Mouse (Mus musculus) olfactory bulb, adult 2 months (tissue): ENCODE results near the gene Ppp1r13l. TPM values are rescaled to one million over a fixed set of nuclear protein-coding genes. Genes with fewer than 3 reads are reported as not detected.

Experiments used
- H3K27ac ChIP-seq: fragments of 200-500 bp; 2 replicates; pipeline ENCODE4 v1.5.1; 2012; ENCODE audit warnings: low read depth, low read length; ENCODE audit not compliant: insufficient read depth
- H3K4me1 ChIP-seq: fragments of 200-500 bp; 2 replicates; pipeline ENCODE4 v1.6.1; 2012; ENCODE audit warnings: low read length; ENCODE audit not compliant: control insufficient read depth, insufficient read depth
- H3K4me3 ChIP-seq: fragments of 200-500 bp; 2 replicates; pipeline ENCODE4 v1.5.1; 2012; ENCODE audit warnings: mild to moderate bottlenecking, low read depth, low read length, moderate library complexity; ENCODE audit not compliant: insufficient read depth
- CTCF ChIP-seq: fragments of 200-500 bp; IDR thresholded peaks from 2 replicates; pipeline ENCODE4 v1.5.1; 2012; ENCODE audit warnings: low read depth, mild to moderate bottlenecking, low read length, moderate library complexity; ENCODE audit not compliant: insufficient read depth
- POLR2A ChIP-seq: fragments of 200-500 bp; IDR thresholded peaks from 2 replicates; pipeline ENCODE4 v1.6.1; 2012; ENCODE audit warnings: mild to moderate bottlenecking, low read depth, low read length, moderate library complexity; ENCODE audit not compliant: insufficient read depth
- WGBS: fragments of 180-500 bp; shearing (Covaris S2); methylation state at CpG from one replicate; pipeline ENCODE4 v1.1.7; 2018; 5-methylcytosine and 5-hydroxymethylcytosine counted together
- polyA plus RNA-seq: library from polyadenylated mRNA; stranded (reverse); fragments of >200 nt; gene quantifications from 2 replicates; pipeline ENCODE4 v1.2.4, GENCODE M21; 2012; ENCODE audit warnings: low replicate concordance; ENCODE audit not compliant: missing spikeins, insufficient read depth, insufficient read length

Ppp1r13l gene
- polyA plus RNA-seq, 1 experiment: not detected

DNA sequence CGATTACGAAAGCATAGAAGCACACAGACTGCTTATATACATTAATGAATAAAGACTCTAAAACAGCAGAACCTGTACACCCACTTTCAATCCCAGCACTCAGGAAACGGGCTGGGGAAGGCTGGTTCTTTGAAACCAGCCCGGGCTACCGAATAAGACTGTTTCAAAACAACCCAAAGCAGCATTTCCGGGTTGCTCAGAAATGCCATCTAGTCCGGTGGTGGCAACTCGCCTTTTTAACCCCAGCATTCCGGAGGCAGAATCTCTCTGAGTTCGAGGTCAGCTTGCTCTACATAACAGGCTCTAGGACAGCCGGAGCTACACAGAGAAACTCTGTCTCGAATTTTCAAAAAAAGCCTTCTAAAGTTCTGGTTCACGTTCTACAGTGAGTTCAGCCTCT, 915 bp upstream of the Ppp1r13l start:
- peak overlapping the region; percentile 65; the same call in 1 of the 2 replicates for H3K4me3 ChIP-seq
- TF ChIP-seq CTCF (no peak), POLR2A (no peak)
- 13% methylated on average over 13 of the region's 13 CpGs for WGBS
- peaks cover 30% of the 10 kb centered on the region for H3K4me1 ChIP-seq
- no peak overlapping the region for H3K27ac ChIP-seq

DNA sequence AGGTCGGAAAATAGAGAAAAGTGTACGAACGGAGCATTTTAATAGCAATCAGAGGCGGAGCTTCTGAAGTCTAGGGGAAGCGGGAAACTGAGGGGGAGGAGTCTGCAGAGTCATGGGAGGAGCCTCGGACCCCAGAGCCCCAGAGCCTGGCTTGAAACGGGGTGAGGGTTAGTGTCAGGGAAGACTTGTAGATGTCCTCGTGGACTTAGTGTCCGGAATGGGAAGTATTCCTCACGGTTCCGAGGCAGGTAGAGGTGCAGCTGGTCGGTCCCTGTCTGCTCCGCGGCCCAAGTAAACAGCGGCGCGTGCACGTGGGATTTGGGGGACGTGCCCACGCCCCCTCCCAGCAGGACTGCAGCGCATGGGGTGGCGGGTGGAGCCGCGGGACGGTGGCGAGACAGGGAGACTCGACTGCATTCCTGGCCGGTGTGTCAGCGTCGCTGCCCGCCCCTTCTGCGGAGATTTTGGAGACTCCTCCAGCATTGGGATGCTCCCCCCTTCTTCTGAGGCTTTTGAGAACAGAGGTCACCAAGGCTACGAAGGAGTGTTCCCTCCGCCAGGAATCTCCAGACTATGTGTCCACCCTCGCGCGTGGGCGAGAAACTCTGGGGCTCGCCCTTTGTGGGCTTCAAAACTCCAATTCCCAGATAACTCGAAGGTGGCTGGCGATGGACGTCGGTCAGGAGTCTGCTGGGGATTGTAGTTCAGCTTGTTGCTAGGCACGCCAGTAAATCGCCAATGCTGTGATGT, 518 bp downstream of the Ppp1r13l start:
- H3K27ac ChIP-seq: no peak overlapping the region
- no peak for TF ChIP-seq CTCF
- no peak for TF ChIP-seq POLR2A
- under 1% methylated on average over 45 of the region's 45 CpGs for WGBS

DNA sequence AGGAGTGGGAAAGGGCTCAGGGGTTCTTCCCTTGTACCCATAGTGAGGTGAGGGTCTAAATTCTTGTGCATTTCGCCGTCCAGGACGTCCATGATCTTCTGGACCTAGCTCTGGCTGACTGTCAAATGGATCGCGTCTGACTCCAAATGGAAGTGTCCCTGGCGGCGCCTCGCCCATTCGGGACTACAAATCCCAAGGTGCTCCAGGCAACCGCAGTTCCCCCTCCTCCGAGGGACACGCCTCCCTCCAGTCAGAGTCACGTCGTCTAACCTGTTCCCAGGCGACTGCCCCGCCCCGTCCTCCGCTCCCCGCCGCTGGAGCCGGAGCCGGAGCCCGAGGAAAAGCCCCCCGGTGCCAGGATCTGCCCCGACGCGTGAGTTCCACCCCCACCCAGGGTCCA, 1.4 kb downstream of the Ppp1r13l start:
- peak overlapping the region; percentile 65 for H3K4me3 ChIP-seq
- WGBS: under 1% methylated on average over 26 of the region's 27 CpGs
- H3K27ac ChIP-seq: no peak overlapping the region
- TF ChIP-seq POLR2A (no peak), CTCF (no peak)
- peaks cover 29% of the 10 kb centered on the region for H3K4me1 ChIP-seq

More for the DNA sequence above, 518 bp downstream of the Ppp1r13l start:
- Histone ChIP-seq H3K4me3 (peak overlapping the region; percentile 65), H3K4me1 (peaks cover 30% of the 10 kb centered on the region)

DNA sequence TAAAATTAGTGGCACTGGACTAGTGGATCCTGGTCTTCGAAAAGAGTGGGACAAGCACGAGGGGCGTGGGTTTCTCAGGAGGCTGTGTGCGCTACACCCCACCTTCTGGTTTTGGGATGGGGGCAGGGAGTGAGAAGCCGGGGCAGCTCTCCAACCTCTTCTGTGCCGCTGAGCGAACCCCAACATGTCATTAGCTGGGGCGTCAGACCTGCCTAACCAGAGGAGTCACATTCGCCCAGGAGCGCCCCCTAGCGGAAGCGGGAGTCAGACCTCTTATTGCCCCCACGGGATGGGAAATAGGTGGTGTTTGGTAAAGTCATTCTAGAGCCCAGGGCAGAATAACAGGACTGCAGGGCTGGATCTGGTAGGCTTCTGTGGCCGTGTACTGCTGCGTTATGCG, 2.2 kb downstream of the Ppp1r13l start:
- TF ChIP-seq CTCF: peak; percentile 72
- no peak for TF ChIP-seq POLR2A
- Histone ChIP-seq H3K27ac (no peak overlapping the region), H3K4me3 (peak overlapping the region; percentile 65), H3K4me1 (peaks cover 26% of the 10 kb centered on the region)
- WGBS: 6% methylated on average over 16 of the region's 16 CpGs

DNA sequence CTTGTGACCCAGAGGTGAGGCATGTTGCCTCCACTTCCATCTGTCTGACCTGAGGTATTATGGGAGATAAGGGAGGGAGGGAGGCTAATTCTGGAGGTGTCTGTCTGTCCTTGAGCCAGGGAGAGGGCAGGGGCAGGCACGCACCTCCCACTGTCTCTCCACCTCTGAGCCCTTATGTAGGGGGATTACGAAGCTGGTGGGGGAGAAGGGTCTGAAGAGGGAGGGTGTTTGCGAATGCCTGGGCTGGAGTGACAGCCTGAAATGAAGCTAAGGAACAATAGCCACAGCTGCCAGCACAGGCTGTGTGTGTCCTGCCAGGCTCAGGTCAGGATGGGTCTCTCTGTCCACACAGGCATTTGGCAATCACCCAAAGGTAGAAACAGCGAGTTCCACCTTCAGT, 2.7 kb downstream of the Ppp1r13l start:
- TF ChIP-seq POLR2A: no peak
- TF ChIP-seq CTCF: no peak
- H3K4me1 ChIP-seq: peaks cover 26% of the 10 kb centered on the region
- H3K27ac ChIP-seq: no peak overlapping the region
- 53% methylated on average over 4 of the region's 4 CpGs for WGBS
- no peak overlapping the region for H3K4me3 ChIP-seq

DNA sequence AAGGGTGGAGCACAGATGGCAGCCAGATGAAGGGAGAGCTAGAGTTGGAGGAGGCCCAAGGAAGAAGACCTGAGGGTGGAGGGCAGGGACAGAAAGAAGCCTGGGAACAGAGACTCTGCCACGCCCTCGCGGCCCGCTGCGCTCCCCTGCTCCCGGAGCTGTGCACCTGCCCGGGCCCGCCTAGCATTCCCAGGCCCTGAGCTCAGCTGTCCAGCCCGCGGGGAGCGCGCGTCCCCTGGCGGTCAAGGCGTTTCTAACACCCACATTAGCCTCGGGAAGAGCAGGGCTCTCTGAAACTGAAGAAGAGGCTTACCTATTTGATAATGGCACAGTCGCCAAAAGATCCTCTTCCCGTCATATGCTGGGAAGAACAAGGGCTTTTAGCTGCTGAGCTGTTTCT, 4.3 kb downstream of the Ppp1r13l start:
- TF ChIP-seq POLR2A (no peak), CTCF (peak; percentile 50; the same call in 1 of the 2 replicates)
- WGBS: 11% methylated on average over 18 of the region's 18 CpGs
- H3K4me3 ChIP-seq: no peak overlapping the region
- no peak overlapping the region for H3K27ac ChIP-seq
- H3K4me1 ChIP-seq: peaks cover 24% of the 10 kb centered on the region

DNA sequence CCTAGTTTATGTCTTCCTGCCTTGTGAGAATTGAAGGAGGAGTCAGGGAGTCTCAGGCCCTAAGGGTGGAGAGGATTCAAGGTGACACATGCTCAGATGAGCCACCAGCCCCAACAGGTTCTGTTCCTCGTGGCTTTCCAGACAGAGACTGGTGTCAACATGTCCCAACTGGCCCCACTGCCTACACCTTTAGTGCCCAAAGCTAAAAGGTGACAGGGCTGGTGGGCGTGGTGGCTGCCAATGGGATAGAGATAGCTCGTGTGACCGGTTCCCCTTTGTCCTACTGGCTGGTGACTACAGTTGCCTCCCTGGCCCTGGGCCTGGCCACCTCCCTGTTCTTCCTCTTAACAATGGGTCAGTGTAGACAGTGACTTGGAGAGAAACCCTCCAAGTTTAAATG, 5.8 kb downstream of the Ppp1r13l start:
- WGBS: 81% methylated on average over 4 of the region's 4 CpGs
- H3K27ac ChIP-seq: no peak overlapping the region
- no peak overlapping the region for H3K4me3 ChIP-seq
- H3K4me1 ChIP-seq: peaks cover 26% of the 10 kb centered on the region
- no peak for TF ChIP-seq CTCF
- no peak for TF ChIP-seq POLR2A

DNA sequence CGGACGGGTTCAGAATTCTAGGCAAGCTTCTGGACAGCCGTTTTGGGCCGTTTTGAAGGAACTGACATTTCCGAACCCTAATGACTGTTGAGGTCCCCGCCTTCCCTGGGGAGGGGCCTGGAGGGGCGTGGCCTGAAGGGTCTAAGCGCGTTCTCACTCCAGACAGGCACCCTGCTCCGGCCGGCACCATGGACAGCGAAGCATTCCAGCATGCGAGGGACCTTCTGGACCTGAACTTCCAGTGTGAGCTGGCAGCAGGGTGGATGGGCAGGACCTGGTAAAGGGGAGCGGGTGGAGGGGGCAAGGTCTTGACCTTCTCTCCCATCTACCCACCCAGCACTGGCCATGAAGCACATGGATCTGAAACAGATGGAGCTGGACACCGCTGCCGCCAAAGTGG, 8.8 kb downstream of the Ppp1r13l start:
- TF ChIP-seq CTCF (no peak), POLR2A (no peak)
- WGBS: 36% methylated on average over 16 of the region's 16 CpGs

DNA sequence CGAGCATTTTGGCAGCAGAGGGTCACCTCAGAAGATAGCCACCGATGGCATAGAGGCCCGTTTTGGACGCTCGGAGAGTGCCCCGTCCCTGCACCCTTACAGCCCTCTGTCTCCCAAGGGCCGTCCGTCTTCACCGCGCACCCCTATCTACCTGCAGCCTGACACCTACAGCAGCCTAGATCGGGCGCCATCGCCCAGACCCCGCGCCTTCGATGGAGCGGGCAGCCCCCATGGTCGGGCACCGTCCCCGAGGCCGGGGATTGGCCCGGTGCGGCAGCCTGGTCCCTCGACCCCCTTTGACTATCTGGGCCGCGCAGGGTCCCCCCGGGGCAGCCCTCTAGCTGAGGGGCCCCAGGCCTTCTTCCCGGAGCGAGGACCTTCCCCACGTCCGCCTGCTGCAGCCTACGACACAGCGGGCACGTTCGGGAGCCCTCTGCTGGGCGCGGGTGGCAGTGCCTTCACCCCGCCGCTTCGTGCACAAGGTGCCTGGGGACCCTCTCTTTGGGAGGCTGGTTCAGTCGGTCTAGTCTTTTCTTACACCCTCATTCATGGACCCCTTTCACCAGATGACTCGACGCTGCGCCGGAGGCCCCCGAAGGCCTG, 10.4 kb downstream of the Ppp1r13l start:
- Histone ChIP-seq H3K27ac (no peak overlapping the region), H3K4me1 (peaks cover 9% of the 10 kb centered on the region), H3K4me3 (peak overlapping the region; percentile 50)
- 10% methylated on average over 46 of the region's 46 CpGs for WGBS
- TF ChIP-seq POLR2A: peak; percentile 48; the same call in 1 of the 2 replicates
- peak; percentile 86 for TF ChIP-seq CTCF

More for the DNA sequence above, 8.8 kb downstream of the Ppp1r13l start:
- H3K27ac ChIP-seq: no peak overlapping the region
- H3K4me3 ChIP-seq: no peak overlapping the region
- peaks cover 9% of the 10 kb centered on the region for H3K4me1 ChIP-seq

DNA sequence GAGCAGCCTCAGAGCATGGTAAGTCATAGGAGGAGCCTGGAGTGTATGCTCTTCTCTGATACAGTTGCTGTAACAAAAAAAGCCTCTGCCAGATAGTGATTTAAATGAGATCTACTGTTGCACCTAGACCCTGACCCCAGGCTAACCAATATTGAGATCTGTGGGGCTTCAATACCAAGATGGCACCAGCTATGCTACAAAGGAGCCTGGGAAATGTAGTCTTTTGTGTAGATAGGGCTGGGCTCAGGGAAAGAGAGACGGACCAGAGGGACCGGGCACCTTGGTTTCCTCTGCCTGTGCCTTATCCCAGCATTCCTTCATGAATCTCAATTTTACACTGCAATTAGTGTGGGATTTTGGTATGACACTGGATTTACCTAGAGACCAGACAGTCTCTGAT, 13.8 kb downstream of the Ppp1r13l start:
- 86% methylated on average over 2 of the region's 2 CpGs for WGBS
- Histone ChIP-seq H3K27ac (no peak overlapping the region), H3K4me3 (no peak overlapping the region), H3K4me1 (peaks cover 9% of the 10 kb centered on the region)
- TF ChIP-seq CTCF: no peak
